Mouse (Mus musculus) G1E (cell line): ENCODE data around the gene Clrn3.

Experiments used
- CTCF ChIP-seq: IDR thresholded peaks from 2 replicates; pipeline ENCODE4 v1.5.1; 2012; ENCODE audit warnings: low read depth, low read length, inconsistent platforms, mixed read lengths
- GATA1 ChIP-seq: IDR thresholded peaks from 2 replicates; pipeline ENCODE4 v1.6.1; 2012; ENCODE audit warnings: borderline replicate concordance, low read length, inconsistent platforms, mixed read lengths
- GATA2 ChIP-seq: IDR thresholded peaks from 2 replicates; pipeline ENCODE4 v1.6.1; 2012; ENCODE audit warnings: low read depth, low read length, inconsistent platforms, borderline replicate concordance
- POLR2AphosphoS5 ChIP-seq: IDR thresholded peaks from 2 replicates; pipeline ENCODE4 v1.6.1; 2012; ENCODE audit warnings: low read depth, low read length, inconsistent platforms; ENCODE audit not compliant: insufficient replicate concordance
- TAL1 ChIP-seq: conservative IDR thresholded peaks from 2 replicates; pipeline ENCODE4 v1.6.1; 2012; ENCODE audit warnings: low read depth, low read length, inconsistent platforms, mixed read lengths

GRCm38 (mm10) chr7:135548434-135548833 lies 20.0 kb upstream of the Clrn3 start:
- TF ChIP-seq CTCF (no peak), POLR2AphosphoS5 (no peak), GATA1 (no peak), GATA2 (no peak), TAL1 (no peak)
